Mouse (Mus musculus) small intestine, adult 2 months (tissue): ENCODE data around the gene Plekhs1.

ENCODE experiments used
- CTCF ChIP-seq: fragments of 200-500 bp; IDR thresholded peaks from 2 replicates; pipeline ENCODE4 v1.5.1; 2012; ENCODE audit warnings: low read depth, mild to moderate bottlenecking, control low read depth, inconsistent platforms, low read length, moderate library complexity, mixed read lengths; ENCODE audit not compliant: insufficient replicate concordance, insufficient read length; ENCODE audit errors: extremely low read depth
- POLR2A ChIP-seq: fragments of 200-500 bp; IDR thresholded peaks from 2 replicates; pipeline ENCODE4 v1.6.1; 2012; ENCODE audit warnings: low read depth, mild to moderate bottlenecking, control low read depth, inconsistent platforms, low read length, moderate library complexity

GRCm38 (mm10) chr19:56452421-56452820 lies 9.0 kb upstream of the Plekhs1 start:
- TF ChIP-seq POLR2A (no peak), CTCF (no peak)
